Mouse (Mus musculus) layer of hippocampus, adult 2 months (tissue): Measurements from ENCODE around the gene Atf6. TPM values are rescaled to one million over a fixed set of nuclear protein-coding genes. Genes with fewer than 3 reads are reported as not detected.

Experiments
- DNase-seq, 2 experiments: peaks; one replicate each; pipeline ENCODE4 v3.0.0; 2022; ENCODE audit warnings: low spot score in 2 of 2
- H3K27ac ChIP-seq: fragments of 200-600 bp; 2 replicates; pipeline ENCODE4 v1.8.1; 2022
- H3K4me3 ChIP-seq: fragments of 200-600 bp; 2 replicates; pipeline ENCODE4 v1.8.1; 2022; ENCODE audit warnings: mild to moderate bottlenecking
- CTCF ChIP-seq: fragments of 200-600 bp; conservative IDR thresholded peaks from 2 replicates; pipeline ENCODE4 v1.8.1; 2022; ENCODE audit warnings: antibody characterized with exemption, mild to moderate bottlenecking, moderate library complexity
- total RNA-seq, 2 experiments: library from RNA; stranded (reverse); gene quantifications; 2 replicates each; pipeline ENCODE4 v1.2.3; 2021

Gene Atf6
- total RNA-seq, 2 experiments from 2014 or later: 51.2 to 51.3 TPM

DNA sequence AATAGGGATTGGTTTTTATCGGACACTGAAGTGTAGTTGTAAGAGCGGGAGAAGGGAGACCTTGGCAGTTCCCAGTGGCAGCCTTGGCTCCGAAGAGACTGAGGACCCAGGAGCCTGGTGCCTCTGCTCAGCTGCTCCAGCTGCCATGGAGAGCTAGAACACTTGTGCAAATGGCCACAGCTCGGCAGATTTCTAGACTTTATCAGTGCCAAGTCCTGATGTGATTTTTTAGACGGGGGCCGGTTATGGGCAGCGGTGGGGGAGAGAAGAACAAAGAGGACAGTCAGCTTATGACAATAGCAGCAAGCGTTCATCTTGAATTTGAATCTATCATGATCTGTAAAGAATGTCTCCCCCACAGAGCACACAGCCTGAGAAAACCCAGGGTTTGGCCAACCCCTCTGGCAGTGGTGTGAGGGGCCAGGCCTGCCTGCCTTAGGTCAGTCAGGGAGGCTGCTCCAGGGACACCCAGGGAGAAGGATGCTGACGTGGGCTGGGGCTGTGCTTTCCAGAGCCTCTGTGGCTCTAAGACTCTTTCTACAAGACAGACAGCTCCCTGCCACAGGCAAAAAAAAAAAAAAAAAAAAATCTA lies 193.3 kb downstream of the Atf6 start:
- DNase-seq: no peak
- Histone ChIP-seq H3K4me3 (no peak overlapping the region), H3K27ac (peak overlapping the region; percentile 77)
- no peak for TF ChIP-seq CTCF

DNA sequence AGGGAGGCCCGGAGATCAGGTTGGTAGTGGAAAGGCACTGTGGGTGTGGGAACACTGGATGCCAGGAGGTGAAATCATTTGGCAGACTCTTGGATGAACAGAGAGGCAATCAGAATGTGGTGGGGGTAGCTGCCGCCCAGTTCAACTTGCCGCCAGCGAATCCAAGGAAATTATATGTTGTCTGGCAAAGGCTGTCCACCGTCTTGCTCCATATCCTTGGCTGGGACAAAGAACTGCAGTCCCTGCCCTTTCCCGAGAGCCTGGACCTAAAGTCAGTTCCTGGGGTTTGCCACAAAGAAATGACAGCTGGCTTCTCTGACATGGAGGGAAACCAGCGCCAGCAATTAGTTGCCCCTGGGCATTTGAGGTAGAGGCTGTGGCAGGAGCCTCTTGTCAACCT lies 202.4 kb downstream of the Atf6 start:
- Histone ChIP-seq H3K27ac (peak overlapping the region; percentile 60), H3K4me3 (no peak overlapping the region)
- no peak for DNase-seq
- no peak for TF ChIP-seq CTCF

DNA sequence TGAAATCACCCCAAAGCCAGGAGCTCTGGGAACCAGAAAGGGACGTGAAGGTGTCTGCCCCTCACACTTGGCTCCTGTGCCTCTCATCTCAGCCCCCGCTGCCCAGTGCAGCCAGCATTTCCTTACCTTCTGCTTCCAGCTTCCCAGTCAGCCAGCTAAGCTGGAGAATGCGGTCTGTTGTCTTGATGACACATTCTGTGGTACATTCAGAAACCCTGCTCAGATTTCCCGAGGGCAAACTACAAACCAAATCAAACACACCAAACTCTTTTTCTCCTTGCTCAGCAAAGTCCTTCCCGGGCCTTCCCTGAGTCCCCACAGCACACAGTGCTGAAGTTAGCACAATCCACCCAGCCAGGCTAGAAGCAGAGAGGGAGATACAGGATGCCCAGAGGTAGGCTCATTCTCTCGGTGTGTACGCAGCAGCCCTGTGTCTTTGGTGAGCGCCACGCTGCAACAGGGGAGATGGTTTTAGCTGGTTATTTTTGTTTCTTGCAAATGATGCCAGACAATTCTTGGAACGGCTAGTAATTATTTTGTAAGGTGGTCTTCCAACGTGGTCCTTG lies 202.9 kb downstream of the Atf6 start:
- no peak for TF ChIP-seq CTCF
- H3K4me3 ChIP-seq: no peak overlapping the region
- H3K27ac ChIP-seq: peak overlapping the region; percentile 60
- DNase-seq: no peak

DNA sequence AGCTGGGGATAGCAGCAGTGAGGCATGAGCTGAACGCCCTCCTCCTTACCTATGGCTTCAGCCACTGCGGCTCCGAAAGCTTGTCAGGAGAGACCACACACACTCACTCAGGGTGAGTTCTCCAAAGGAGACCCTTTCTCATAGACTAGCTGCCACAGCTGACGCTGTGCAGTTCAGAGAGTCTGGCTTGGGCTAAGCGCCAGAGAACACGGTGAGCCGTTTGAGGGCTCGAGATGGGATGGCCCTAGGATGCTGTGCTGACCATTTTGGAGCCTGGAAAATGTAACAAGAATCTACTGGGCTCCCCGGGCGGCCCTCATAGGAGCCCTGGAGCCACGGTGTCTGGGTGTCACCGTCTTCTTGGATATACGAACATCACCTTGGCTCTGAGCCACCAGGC lies 208.3 kb downstream of the Atf6 start:
- Histone ChIP-seq H3K27ac (no peak overlapping the region), H3K4me3 (no peak overlapping the region)
- DNase-seq: no peak
- TF ChIP-seq CTCF: no peak

DNA sequence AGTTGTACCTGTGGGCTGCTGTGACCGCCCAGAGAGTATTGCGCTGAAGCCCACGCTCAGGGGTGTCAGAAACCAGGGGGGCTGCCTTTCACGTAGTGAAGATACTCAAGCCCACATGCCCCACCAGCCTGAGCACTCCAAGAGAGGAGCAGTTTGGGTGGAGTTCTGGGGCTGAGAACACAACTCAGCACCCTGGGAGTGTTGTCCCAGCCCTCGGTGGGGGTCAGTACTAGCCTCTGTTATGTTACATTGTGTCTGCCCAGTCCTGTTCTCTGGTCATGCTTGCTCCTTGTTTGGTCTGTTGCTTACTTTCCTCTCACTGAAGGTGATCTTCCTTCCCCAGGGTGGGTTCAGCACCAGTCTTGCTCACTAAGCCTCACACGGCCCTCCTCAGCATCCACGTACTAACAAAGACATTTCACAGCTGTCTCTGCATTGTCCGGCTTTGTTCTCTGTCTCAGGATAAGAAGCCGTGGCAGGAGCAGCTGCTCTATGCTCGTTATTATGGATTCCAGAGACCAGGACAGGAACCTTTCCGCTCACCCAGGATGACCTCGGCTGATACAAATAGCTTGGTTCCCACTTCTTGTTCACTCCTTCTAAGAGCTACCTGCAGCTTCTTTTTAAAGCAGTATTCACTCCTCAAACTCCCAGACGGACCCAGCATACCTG lies 209.8 kb downstream of the Atf6 start:
- DNase-seq: no peak
- TF ChIP-seq CTCF: no peak
- Histone ChIP-seq H3K27ac (peak overlapping the region; percentile 62; the same call in 1 of the 2 replicates), H3K4me3 (no peak overlapping the region)

DNA sequence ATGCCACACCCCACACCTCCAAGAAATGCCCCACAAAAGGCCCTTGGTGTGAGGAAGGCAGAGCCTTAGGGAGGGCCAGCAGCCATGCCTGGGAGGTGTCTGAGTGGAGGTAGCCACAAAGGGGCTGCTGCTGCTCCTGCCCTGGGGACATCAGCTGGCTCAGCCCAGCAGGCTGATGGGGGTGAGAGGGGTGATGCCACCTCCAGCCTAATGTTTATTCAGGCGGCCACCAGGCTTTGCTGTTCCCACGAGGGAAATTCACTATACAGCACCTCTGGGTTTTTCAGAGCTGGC lies 210.4 kb downstream of the Atf6 start:
- DNase-seq: no peak
- H3K27ac ChIP-seq: peak overlapping the region; percentile 62; the same call in 1 of the 2 replicates
- no peak for TF ChIP-seq CTCF

DNA sequence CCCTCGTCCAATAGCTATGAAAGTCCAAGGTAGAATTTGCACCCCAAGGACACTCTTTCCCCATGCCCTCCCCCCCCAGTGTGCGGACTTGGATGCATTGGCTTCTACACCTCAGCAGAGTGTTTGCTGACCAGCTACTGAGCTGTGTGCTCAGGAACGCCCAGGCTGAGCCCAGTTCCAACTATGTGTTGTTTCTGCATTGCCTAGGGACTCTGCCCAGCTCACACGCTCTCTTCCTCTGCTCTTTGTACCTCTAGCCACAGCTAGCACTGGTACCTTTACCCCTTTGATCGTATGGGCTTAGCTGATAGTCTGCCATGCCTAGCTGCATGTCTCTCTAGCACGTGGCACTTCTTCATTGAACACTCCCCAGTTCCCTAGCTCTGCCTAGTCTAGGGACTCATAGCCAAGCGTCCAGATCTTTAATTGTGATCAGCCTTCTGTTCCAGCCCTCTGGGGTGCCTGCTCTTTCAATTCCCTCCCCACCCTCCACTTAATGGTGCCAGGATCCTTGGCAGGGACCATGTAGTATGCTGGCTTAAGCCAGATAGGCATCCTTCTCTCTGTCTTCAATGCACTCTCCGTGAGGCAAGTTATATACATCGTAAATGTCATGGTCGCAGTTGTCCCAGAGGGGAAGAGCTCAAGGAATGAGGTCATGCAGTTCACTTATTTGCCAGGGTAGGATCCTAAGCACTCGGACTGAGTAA lies 210.9 kb downstream of the Atf6 start:
- Histone ChIP-seq H3K27ac (peak overlapping the region; percentile 62; the same call in 1 of the 2 replicates), H3K4me3 (no peak overlapping the region)
- TF ChIP-seq CTCF: no peak
- DNase-seq: no peak

More for the DNA sequence above, 210.4 kb downstream of the Atf6 start:
- H3K4me3 ChIP-seq: no peak overlapping the region

DNA sequence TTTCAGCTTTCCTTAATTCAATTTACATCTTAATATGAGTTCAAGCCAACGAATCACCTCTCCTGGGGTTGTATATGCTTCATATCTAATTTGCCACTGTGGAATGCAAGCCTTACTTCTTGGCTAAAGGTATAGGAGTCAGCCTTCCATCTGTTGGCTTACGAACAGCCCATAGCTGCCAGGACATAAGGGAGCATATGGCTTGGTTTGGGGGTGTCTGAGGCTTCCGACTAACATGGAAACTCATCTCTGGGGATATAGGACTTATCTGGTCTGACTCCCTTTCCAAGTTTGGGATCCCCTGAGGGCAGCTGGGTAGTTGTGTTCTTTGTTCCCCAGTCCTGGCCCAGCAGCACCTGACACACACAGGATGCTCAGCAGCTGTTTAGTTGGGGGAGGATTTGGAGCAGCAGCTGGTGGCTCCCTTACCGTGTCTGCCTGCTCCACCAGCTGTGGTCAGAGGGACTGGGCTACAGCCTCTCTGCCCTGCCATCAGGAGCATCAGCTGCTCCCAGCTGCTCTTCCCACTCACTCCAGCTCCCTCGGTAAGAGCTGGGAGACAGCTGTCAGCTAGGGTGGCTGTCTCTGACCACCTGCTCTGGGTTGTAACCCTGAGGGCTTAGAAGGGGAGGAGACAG lies 212.2 kb downstream of the Atf6 start:
- H3K27ac ChIP-seq: peak overlapping the region; percentile 62
- DNase-seq: no peak
- no peak overlapping the region for H3K4me3 ChIP-seq
- TF ChIP-seq CTCF: no peak

Other genes starting within 250 kb of the Atf6 start
- gene Olfml2b, start 223.2 kb downstream of the Atf6 start, total RNA-seq: 10 to 100 TPM; 48.7 to 48.8 TPM
- gene Gm26620, start 17.3 kb upstream of the Atf6 start, total RNA-seq: under 1 TPM; 0.76 to 0.79 TPM
- gene Dusp12, start 17.8 kb upstream of the Atf6 start, total RNA-seq: 10 to 100 TPM; 15.2 to 19.0 TPM
- under 1 TPM; 0.28 to 0.47 TPM for gene Fcrlb, start 45.2 kb upstream of the Atf6 start, total RNA-seq
- not detected for gene Fcrla, start 59.8 kb upstream of the Atf6 start, total RNA-seq
- gene Fcgr2b, start 108.8 kb upstream of the Atf6 start, total RNA-seq: 1 to 10 TPM; 2.7 to 4.4 TPM
- not detected for gene Fcgr4, start 151.1 kb upstream of the Atf6 start, total RNA-seq
- gene Fcgr3, start 197.2 kb upstream of the Atf6 start, total RNA-seq: 10 to 100 TPM; 12.0 to 12.3 TPM
- 1 to 10 TPM in 1 of 2 experiments, under 1 TPM in 1; 0.76 to 2.4 TPM for gene Cfap126, start 246.1 kb upstream of the Atf6 start, total RNA-seq